In the genomic region with DNA sequence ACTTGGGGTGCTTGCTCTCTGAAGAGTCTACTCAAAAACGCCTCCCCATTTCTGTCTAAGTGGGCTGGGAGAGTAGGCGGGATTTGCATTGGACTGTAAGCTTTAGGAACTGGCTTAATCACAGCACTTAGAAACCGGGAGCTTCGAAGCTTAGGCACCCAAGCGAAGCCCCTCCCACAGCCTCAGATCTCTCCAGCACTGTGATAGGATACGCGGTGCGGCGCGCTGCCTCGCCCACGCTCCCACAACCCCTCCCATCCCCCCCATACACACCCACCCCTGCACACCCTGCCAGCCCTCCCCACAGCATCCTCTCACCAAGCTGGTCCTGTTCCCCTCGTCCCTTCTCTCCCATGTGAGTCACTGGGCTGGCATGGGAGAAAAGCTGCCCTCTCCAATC, we compare ENCODE assay signal across 8 mouse cellular contexts. TPM values are rescaled to one million over a fixed set of nuclear protein-coding genes. Genes with fewer than 3 reads are reported as not detected.
DNase-seq lines count a peak whose midpoint lies in the region; ATAC-seq and TF ChIP-seq lines count a peak whose summit lies in the region.

No protein-coding gene starts in this region.

- no peak overlapping the region for H3K27ac ChIP-seq in heart, embryonic 11.5 days (ENCODE audit: low read depth, low read length)
- no peak overlapping the region for H3K27ac ChIP-seq in lung, postnatal 0 days (ENCODE audit: low read length)

- H3K9ac ChIP-seq in heart, embryonic 11.5 days (ENCODE audit: low read depth, low read length): no peak overlapping the region
- H3K9ac ChIP-seq in lung, postnatal 0 days (replicated peaks; ENCODE audit: low read depth): no peak overlapping the region

- TF ChIP-seq EP300 in lung, postnatal 0 days (IDR thresholded peaks at IDR 0.05): no peak

- H3K9me3 ChIP-seq in heart, embryonic 11.5 days (replicated peaks; ENCODE audit: control insufficient read depth, low read length): no peaks in the 10 kb centered on the region
- no peaks in the 10 kb centered on the region for H3K9me3 ChIP-seq in lung, postnatal 0 days (ENCODE audit: low read length)

- no peaks in the 10 kb centered on the region for H3K27me3 ChIP-seq in heart, embryonic 11.5 days (ENCODE audit: control insufficient read depth, insufficient read depth, low read length)
- H3K27me3 ChIP-seq in lung, postnatal 0 days (replicated peaks; ENCODE audit: insufficient read depth, low read length): no peaks in the 10 kb centered on the region

- H3K36me3 ChIP-seq in heart, embryonic 11.5 days (ENCODE audit: control insufficient read depth, insufficient read depth, low read length): no peaks in the 10 kb centered on the region
- H3K36me3 ChIP-seq in lung, postnatal 0 days (ENCODE audit: insufficient read depth, low read length): no peaks in the 10 kb centered on the region

- no peak overlapping the region for H3K4me3 ChIP-seq in heart, embryonic 11.5 days (ENCODE audit: low read depth, low read length)
- H3K4me3 ChIP-seq in lung, postnatal 0 days (ENCODE audit: low read depth, low read length): no peak overlapping the region

- 4% methylated on average over 13 of the region's 13 CpGs for WGBS in heart, embryonic 11.5 days (ENCODE audit: insufficient replicate concordance)
- 9% methylated on average over 13 of the region's 13 CpGs for WGBS in lung, postnatal 0 days

- intact Hi-C loops in gastrocnemius, postnatal 36 days (cut with DNase I): no loop called here

- no peaks in the 10 kb centered on the region for H3K4me1 ChIP-seq in heart, embryonic 11.5 days (ENCODE audit: control insufficient read depth, insufficient read depth, low read length)
- H3K4me1 ChIP-seq in lung, postnatal 0 days (ENCODE audit: insufficient read depth, low read depth, low read length): no peaks in the 10 kb centered on the region

- no peak for ATAC-seq in heart, embryonic 11.5 days (replicated peaks; ENCODE audit: insufficient number of reproducible peaks, low FRiP score, low TSS enrichment)
- peak; percentile 80 for ATAC-seq in lung, postnatal 0 days

- no peak for DNase-seq in heart, adult 11 months
- DNase-seq in retina, postnatal 1 day: peak; percentile 60
- DNase-seq in retina, embryonic 14.5 days (ENCODE audit: low spot score): no peak
- DNase-seq in lung, postnatal 0 days (ENCODE audit: low spot score): peak; percentile 57
- DNase-seq in thymus, postnatal 4 days: peak; percentile 69
- DNase-seq in gastrocnemius, postnatal 36 days: no peak
- no peak for DNase-seq in heart, postnatal 4 days

- TF ChIP-seq CTCF in lung, postnatal 0 days (IDR thresholded peaks at IDR 0.05): no peak

- peak overlapping the region; percentile 46 for H3K4me2 ChIP-seq in heart, embryonic 11.5 days
- peak overlapping the region; percentile 30; the same call in 1 of the 2 replicates for H3K4me2 ChIP-seq in lung, postnatal 0 days (replicated peaks; ENCODE audit: low read depth, low read length)

RNA-seq across cellular contexts. Expression of a gene that starts 48.3 kb away (rescaled TPM):
- polyA plus RNA-seq in heart, embryonic 11.5 days (2014; fragmentation: Nextera tagmentation; extraction: Ambion mirVana): 22.1 and 25.0 TPM in 2 replicates
- polyA plus RNA-seq in lung, postnatal 0 days (2015; fragmentation: Nextera tagmentation; extraction: Ambion mirVana): 9.2 and 10.8 TPM in 2 replicates
- 10 to 100 TPM; 13.6 to 13.8 TPM for total RNA-seq in gastrocnemius, postnatal 36 days (2021)
- total RNA-seq in heart, postnatal 4 days (2021): 10 to 100 TPM; 40.3 to 41.6 TPM

Comparison
In these comparisons a context has a peak if more than half of its experiments do, and no peak if none do; other contexts are left out.
1. DNase-seq: peak in retina, postnatal 1 day (single experiment), lung, postnatal 0 days (single experiment) and thymus, postnatal 4 days (single experiment); none in heart, adult 11 months (single experiment), retina, embryonic 14.5 days (single experiment), gastrocnemius, postnatal 36 days (0 of 2) and heart, postnatal 4 days (single experiment).